Mouse (Mus musculus): ENCODE data around the gene Tmem232. TPM values are rescaled to one million over a fixed set of nuclear protein-coding genes. Genes with fewer than 3 reads are reported as not detected.
"Not testable (repeated sequence)": the region's sequence is repeated elsewhere in the genome, so short reads cannot be mapped to it uniquely, and the experiment has no call there.

Gene Tmem232
- polyA plus RNA-seq, 1 experiment from 2014 or later: 0.13 TPM

DNA sequence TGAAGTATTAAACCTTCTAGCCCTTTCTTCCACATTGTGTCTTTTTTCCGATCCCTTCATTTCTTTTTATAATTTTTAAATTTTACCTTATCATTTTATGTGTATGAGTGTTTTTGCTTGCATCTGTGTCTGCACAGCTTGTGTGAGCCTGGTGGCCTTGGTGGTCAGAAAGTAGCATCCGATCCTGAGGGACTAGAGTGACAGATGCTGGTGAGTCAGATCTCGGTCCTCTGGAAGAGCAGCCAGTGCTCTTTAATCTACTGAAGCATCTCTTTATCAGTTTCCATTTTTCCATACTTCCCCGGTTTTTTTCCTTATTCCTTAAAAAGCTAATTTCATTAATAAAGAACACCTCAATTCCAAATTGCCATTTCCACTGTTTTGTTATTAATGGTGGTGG is 9.8 kb upstream of the Tmem232 start:
- Histone ChIP-seq H3K4me3 (ENCODE audit: low read length) (no peak overlapping the region), H3K27ac (ENCODE audit: low read length) (no peak overlapping the region), H3K36me3 (ENCODE audit: control insufficient read depth, insufficient read depth) (no peaks in the 10 kb centered on the region), H3K4me1 (ENCODE audit: control insufficient read depth, insufficient read depth, low read length) (peaks cover 8% of the 10 kb centered on the region; the same call in 1 of the 2 replicates), H3K9ac (ENCODE audit: low read length) (no peak overlapping the region), H3K27me3 (ENCODE audit: control insufficient read depth, insufficient read depth, low read length) (no peaks in the 10 kb centered on the region), H3K4me2 (ENCODE audit: low read depth, low read length) (no peak overlapping the region), H3K9me3 (replicated peaks; ENCODE audit: control insufficient read depth, low read length) (no peaks in the 10 kb centered on the region)
- ATAC-seq (replicated peaks; ENCODE audit: extremely low read depth, insufficient read depth, low FRiP score): no peak
- 84% methylated on average over 4 of the region's 4 CpGs for WGBS

DNA sequence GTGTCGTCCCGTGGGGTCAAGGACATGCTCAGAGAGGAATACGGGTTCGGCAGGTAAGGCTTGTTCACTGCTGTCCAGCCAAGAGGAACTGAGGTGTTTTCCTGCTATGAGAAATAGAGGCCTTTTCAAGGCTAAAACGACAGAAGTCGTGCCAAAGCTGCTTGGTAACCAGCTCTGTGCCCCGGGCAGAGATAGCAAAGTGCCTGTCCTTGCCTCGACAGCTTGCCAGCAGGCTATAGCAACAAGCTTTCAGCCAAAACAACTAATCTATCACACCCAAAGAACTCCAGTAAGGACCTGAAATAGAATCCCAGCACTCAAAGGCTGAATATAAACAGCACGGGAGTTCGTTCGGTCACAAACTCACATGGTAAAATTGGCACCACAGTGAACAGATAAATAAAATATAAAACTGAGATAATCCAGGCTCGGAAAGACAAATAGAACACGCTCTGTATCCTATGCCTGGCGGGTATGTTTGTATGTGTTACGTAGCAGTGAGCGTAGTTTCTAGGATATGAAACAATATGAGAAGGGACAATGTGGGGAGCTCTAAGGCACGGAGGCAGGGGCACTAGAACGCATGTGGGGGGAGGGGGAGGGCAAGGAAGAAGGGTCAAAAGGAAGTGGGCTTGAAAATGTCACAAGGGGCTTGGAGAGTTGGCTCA is 8.2 kb upstream of the Tmem232 start:
- peak overlapping the region; percentile 58 for H3K27ac ChIP-seq (ENCODE audit: low read length)
- ATAC-seq (replicated peaks; ENCODE audit: extremely low read depth, insufficient read depth, low FRiP score): peak; percentile 41; the same call in 1 of the 2 replicates

DNA sequence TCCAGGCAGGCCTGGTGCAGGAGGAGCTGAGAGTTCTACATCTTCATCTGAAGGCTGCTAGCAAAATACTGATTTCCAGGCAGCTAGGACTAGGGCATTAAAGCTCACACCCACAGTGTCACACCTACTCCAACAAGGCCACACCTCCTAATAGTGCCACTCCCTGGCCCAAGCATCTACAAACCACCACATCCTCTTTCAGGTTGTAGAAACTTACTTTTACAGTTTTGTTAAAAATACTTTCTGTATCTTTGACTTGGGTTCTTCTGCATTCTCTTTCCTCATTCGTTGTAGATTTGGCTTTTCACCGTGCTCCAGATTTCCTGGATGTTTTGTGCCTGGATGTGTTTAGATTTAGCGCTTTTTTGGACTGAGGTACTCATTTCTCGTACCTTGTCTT is 5.6 kb upstream of the Tmem232 start:
- H3K4me2 ChIP-seq (ENCODE audit: low read depth, low read length); H3K9me3 ChIP-seq (replicated peaks; ENCODE audit: control insufficient read depth, low read length); H3K4me3 ChIP-seq (ENCODE audit: low read length); H3K36me3 ChIP-seq (ENCODE audit: control insufficient read depth, insufficient read depth); H3K27ac ChIP-seq (ENCODE audit: low read length); ATAC-seq (replicated peaks; ENCODE audit: extremely low read depth, insufficient read depth, low FRiP score); H3K27me3 ChIP-seq (ENCODE audit: control insufficient read depth, insufficient read depth, low read length); H3K4me1 ChIP-seq (ENCODE audit: control insufficient read depth, insufficient read depth, low read length); H3K9ac ChIP-seq (ENCODE audit: low read length): not testable (repeated sequence)
- WGBS: 87% methylated on average over 4 of the region's 4 CpGs

More for the DNA sequence above, 8.2 kb upstream of the Tmem232 start:
- Histone ChIP-seq H3K4me3 (ENCODE audit: low read length) (no peak overlapping the region), H3K4me2 (ENCODE audit: low read depth, low read length) (0 out of 2 replicates have a peak overlapping the region, but pooled peaks have one; percentile 2), H3K4me1 (ENCODE audit: control insufficient read depth, insufficient read depth, low read length) (peaks cover 8% of the 10 kb centered on the region; the same call in 1 of the 2 replicates), H3K27me3 (ENCODE audit: control insufficient read depth, insufficient read depth, low read length) (no peaks in the 10 kb centered on the region), H3K9me3 (replicated peaks; ENCODE audit: control insufficient read depth, low read length) (no peaks in the 10 kb centered on the region), H3K36me3 (ENCODE audit: control insufficient read depth, insufficient read depth) (no peaks in the 10 kb centered on the region), H3K9ac (ENCODE audit: low read length) (no peak overlapping the region)
- 49% methylated on average over 18 of the region's 18 CpGs for WGBS

DNA sequence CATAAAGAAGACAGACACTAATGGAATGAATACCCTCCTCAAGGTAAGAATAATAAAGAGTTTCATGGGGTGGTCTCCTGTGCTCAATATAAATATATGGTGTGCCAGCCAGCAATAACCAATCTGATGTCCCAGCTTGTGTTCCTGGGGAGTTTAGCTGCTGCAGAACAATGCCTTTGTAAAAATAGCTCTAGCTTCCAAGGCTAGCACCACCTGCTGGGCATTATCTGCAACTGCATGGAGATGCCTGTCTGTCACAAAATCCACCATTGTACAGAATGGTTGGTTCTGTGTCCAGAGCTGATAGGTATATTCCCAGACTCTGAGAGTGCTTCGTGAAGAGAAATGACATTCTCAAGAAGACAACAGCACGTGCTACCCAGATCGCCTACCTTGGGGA is 4.4 kb downstream of the Tmem232 start:
- no peak for ATAC-seq (replicated peaks; ENCODE audit: extremely low read depth, insufficient read depth, low FRiP score)
- H3K4me2 ChIP-seq (ENCODE audit: low read depth, low read length): no peak overlapping the region
- H3K27ac ChIP-seq (ENCODE audit: low read length): no peak overlapping the region
- no peaks in the 10 kb centered on the region for H3K36me3 ChIP-seq (ENCODE audit: control insufficient read depth, insufficient read depth)
- H3K27me3 ChIP-seq (ENCODE audit: control insufficient read depth, insufficient read depth, low read length): no peaks in the 10 kb centered on the region
- 19% methylated on average over 3 of the region's 3 CpGs for WGBS
- H3K9me3 ChIP-seq (replicated peaks; ENCODE audit: control insufficient read depth, low read length): no peaks in the 10 kb centered on the region
- H3K9ac ChIP-seq (ENCODE audit: low read length): no peak overlapping the region
- 0 out of 2 replicates have a peak, but pooled peaks cover 3% of the 10 kb centered on the region for H3K4me1 ChIP-seq (ENCODE audit: control insufficient read depth, insufficient read depth, low read length)
- H3K4me3 ChIP-seq (ENCODE audit: low read length): no peak overlapping the region

DNA sequence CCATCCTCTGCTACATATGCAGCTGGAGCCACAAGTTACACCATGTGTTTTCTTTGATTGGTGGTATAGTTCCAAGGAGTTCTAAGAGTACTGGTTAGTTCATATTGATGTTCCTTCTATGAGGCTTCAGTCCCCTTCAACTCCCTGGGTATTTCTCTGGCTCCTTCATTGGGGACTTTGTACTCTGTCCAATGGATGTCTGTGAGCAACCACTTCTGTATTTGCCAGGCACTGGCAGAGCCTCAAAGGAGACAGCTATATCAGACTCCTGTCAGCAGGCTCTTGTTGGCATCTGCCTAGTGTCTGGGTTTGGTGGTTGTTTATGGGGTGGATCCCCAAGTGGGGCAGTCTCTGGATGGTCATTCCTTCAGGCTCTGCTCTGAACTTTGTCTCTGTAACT is 8.2 kb downstream of the Tmem232 start:
- not testable (repeated sequence) for H3K9ac ChIP-seq (ENCODE audit: low read length); H3K27me3 ChIP-seq (ENCODE audit: control insufficient read depth, insufficient read depth, low read length); H3K9me3 ChIP-seq (replicated peaks; ENCODE audit: control insufficient read depth, low read length); ATAC-seq (replicated peaks; ENCODE audit: extremely low read depth, insufficient read depth, low FRiP score); H3K4me3 ChIP-seq (ENCODE audit: low read length); H3K4me1 ChIP-seq (ENCODE audit: control insufficient read depth, insufficient read depth, low read length); H3K27ac ChIP-seq (ENCODE audit: low read length); H3K36me3 ChIP-seq (ENCODE audit: control insufficient read depth, insufficient read depth); H3K4me2 ChIP-seq (ENCODE audit: low read depth, low read length)

DNA sequence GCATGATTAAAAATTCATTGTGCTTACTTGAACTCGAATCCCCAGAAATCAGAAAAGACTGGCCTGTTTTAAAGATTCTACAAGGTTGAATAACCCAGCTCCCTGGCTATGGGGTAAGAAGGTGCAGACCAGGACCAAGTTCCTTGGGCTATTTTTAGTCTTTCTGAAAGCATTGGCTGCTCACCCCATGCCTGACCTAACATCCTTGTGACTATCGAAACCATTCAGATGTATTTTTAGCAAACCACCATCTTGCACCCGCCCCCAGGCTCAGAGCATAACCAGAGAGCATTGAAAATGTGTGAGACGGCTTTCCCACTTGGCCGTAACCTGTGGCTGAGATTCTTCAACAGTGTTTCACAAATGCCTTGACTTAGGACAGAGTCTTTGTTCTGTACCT is 13.1 kb downstream of the Tmem232 start:
- Histone ChIP-seq H3K27me3 (ENCODE audit: control insufficient read depth, insufficient read depth, low read length) (no peaks in the 10 kb centered on the region), H3K36me3 (ENCODE audit: control insufficient read depth, insufficient read depth) (no peaks in the 10 kb centered on the region), H3K27ac (ENCODE audit: low read length) (peak overlapping the region; percentile 67), H3K4me3 (ENCODE audit: low read length) (no peak overlapping the region), H3K9me3 (replicated peaks; ENCODE audit: control insufficient read depth, low read length) (no peaks in the 10 kb centered on the region), H3K9ac (ENCODE audit: low read length) (no peak overlapping the region), H3K4me1 (ENCODE audit: control insufficient read depth, insufficient read depth, low read length) (no peaks in the 10 kb centered on the region), H3K4me2 (ENCODE audit: low read depth, low read length) (no peak overlapping the region)
- ATAC-seq (replicated peaks; ENCODE audit: extremely low read depth, insufficient read depth, low FRiP score): peak; percentile 60; the same call in 1 of the 2 replicates
- 41% methylated on average over 5 of the region's 5 CpGs for WGBS

DNA sequence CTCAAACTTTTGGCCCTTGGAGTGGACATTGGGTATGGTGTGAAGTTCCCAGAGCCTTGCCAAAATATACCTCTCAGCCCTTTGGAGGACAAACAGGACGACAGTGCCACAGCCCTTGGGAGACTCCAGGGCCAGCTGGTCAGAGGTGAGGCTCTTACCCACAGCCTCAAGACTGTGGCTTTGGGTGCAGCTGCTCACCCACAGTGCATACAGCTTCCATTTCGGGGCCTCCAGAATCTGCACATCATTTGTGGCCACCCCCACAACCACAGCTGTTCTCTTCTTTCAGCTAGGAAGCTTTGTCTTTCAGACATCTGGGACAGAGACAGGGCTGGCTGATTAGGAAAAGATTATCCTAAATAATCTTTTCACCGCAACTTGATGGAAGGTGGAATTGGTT is 27.1 kb downstream of the Tmem232 start:
- no peak overlapping the region for H3K4me2 ChIP-seq (ENCODE audit: low read depth, low read length)
- 77% methylated on average over 3 of the region's 3 CpGs for WGBS
- H3K27me3 ChIP-seq (ENCODE audit: control insufficient read depth, insufficient read depth, low read length): no peaks in the 10 kb centered on the region
- no peak overlapping the region for H3K27ac ChIP-seq (ENCODE audit: low read length)
- no peaks in the 10 kb centered on the region for H3K36me3 ChIP-seq (ENCODE audit: control insufficient read depth, insufficient read depth)
- ATAC-seq (replicated peaks; ENCODE audit: extremely low read depth, insufficient read depth, low FRiP score): no peak
- no peak overlapping the region for H3K4me3 ChIP-seq (ENCODE audit: low read length)
- no peaks in the 10 kb centered on the region for H3K4me1 ChIP-seq (ENCODE audit: control insufficient read depth, insufficient read depth, low read length)
- no peak overlapping the region for H3K9ac ChIP-seq (ENCODE audit: low read length)
- H3K9me3 ChIP-seq (replicated peaks; ENCODE audit: control insufficient read depth, low read length): no peaks in the 10 kb centered on the region

DNA sequence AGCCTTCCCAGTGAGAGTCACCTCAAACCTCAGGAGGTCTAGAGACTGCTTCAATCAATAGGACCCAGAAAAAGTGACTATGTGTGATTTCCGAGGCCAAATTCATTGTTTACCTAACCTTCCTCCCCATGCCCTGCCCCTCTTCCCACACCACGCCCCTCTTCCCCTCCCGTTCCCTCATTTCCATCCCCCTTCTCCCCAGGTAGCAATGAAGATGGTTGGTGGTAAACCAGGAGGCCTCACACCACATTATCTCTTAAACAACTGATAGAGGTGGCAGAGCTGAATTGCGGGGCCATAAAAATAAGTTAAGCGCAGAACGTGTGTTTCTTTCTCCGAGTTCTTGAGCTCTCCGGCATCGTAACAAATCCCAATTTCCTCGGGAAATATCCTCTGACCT is 55.9 kb downstream of the Tmem232 start:
- Histone ChIP-seq H3K27me3 (ENCODE audit: control insufficient read depth, insufficient read depth, low read length) (no peaks in the 10 kb centered on the region), H3K4me2 (ENCODE audit: low read depth, low read length) (no peak overlapping the region), H3K4me1 (ENCODE audit: control insufficient read depth, insufficient read depth, low read length) (no peaks in the 10 kb centered on the region), H3K9me3 (replicated peaks; ENCODE audit: control insufficient read depth, low read length) (no peaks in the 10 kb centered on the region), H3K36me3 (ENCODE audit: control insufficient read depth, insufficient read depth) (no peaks in the 10 kb centered on the region), H3K9ac (ENCODE audit: low read length) (no peak overlapping the region), H3K4me3 (ENCODE audit: low read length) (no peak overlapping the region), H3K27ac (ENCODE audit: low read length) (no peak overlapping the region)
- ATAC-seq (replicated peaks; ENCODE audit: extremely low read depth, insufficient read depth, low FRiP score): no peak
- 57% methylated on average over 10 of the region's 10 CpGs for WGBS

DNA sequence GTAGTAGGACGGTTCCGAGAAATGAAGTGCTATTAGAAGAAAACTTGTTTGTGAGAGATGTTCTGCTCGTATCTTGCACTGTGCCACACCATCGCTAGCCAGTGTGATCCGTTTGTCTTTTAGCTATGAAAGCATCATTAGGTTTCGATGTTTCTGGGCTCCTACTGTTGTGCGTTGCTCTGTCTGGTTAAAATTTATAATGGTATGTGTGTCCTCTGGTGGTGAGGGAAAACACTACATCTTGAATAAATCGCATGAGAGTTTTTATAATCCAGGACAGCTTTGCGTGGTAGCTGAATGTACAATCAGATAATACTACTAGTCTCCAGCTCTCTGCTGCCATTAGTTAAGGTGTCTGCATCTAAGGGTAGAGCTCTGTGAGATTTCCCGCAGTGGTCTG is 63.8 kb downstream of the Tmem232 start:
- 92% methylated on average over 10 of the region's 10 CpGs for WGBS
- H3K36me3 ChIP-seq (ENCODE audit: control insufficient read depth, insufficient read depth): no peaks in the 10 kb centered on the region

More for the DNA sequence above, 63.8 kb downstream of the Tmem232 start:
- Histone ChIP-seq H3K4me1 (ENCODE audit: control insufficient read depth, insufficient read depth, low read length) (no peaks in the 10 kb centered on the region), H3K4me3 (ENCODE audit: low read length) (no peak overlapping the region), H3K9ac (ENCODE audit: low read length) (no peak overlapping the region), H3K27ac (ENCODE audit: low read length) (no peak overlapping the region), H3K9me3 (replicated peaks; ENCODE audit: control insufficient read depth, low read length) (no peaks in the 10 kb centered on the region), H3K27me3 (ENCODE audit: control insufficient read depth, insufficient read depth, low read length) (no peaks in the 10 kb centered on the region), H3K4me2 (ENCODE audit: low read depth, low read length) (no peak overlapping the region)
- no peak for ATAC-seq (replicated peaks; ENCODE audit: extremely low read depth, insufficient read depth, low FRiP score)

Data from heart, embryonic 16.5 days (tissue).